Mouse (Mus musculus) adrenal gland, adult 2 months (tissue): ENCODE measurements around the gene Camk2n2. TPM values are rescaled to one million over a fixed set of nuclear protein-coding genes. Genes with fewer than 3 reads are reported as not detected.
"Not testable (repeated sequence)": the region's sequence is repeated elsewhere in the genome, so short reads cannot be mapped to it uniquely, and the experiment has no call there.

Experiments used
- DNase-seq: peaks from one replicate; pipeline ENCODE4 v3.0.0; 2021
- long read RNA-seq: library from polyadenylated mRNA; stranded (forward); transcript quantifications from one replicate; pipeline ENCODE4 v2.0.0, GENCODE M21; 2021
- polyA plus RNA-seq: library from polyadenylated mRNA; depleted of rRNA; stranded (reverse); fragments of >200 nt; gene quantifications from 2 replicates; pipeline ENCODE4 v1.2.3, GENCODE M21; 2012; rRNA removed
- total RNA-seq, 2 experiments: library from RNA; stranded (reverse); gene quantifications; 2 replicates each; pipeline ENCODE4 v1.2.3; 2021

Gene Camk2n2
- total RNA-seq (10 to 100 TPM; 36.8 to 56.4 TPM), polyA plus RNA-seq (33.3 and 42.3 TPM in 2 replicates)
- long read RNA-seq, transcript Camk2n2-201 (2 exons, 1,291 nt) = major isoform, 11 of 11 reads
- long read RNA-seq, partial matches to known transcripts = 0 of 11 reads
- long read RNA-seq, other reads (novel, unspliced or antisense) = 0 of 11 reads

DNA sequence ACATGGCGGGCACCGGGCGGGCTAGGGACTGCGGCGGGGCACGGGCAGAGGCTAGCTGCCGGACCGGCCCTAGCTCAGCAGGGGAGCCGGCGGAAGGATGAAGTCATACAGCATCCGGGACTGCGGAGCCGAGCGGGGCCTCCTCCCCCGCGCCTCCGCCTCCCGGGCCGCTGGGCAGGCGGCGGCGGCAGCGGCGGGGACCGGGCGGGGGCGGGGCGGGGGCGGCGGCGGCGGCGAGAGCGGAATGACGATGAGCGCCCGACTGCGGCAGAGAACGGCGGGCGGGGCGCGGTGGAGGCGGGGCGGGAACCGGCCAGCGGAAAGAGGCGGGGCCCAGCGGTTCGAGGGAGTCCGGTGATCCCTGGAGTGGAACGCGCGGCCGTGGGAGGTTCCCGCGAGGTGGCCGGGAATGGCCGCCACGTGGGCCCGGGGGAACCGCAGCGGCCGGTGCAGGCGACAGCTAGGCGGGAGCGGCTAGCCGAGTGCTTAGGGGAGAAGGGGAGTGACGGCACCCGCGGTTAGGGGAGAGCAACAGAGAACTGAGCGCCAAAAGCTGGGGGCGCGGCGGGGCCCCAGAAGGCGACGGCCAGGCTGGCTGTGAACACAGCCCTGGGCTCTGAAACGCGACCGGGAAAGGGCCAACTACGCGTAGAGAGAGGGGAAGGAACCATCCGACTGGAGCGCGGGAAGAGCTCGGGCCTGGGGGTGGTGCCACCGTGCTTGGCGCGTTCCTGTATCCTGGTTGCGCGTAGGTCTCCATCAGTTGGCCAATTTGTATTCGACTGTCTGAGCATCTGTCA, at the start of gene Camk2n2:
Gene Camk2n2 (minus strand): TSS at position 97 of the 800 bp plus-strand sequence.
- DNase-seq = peak; percentile 91

- no peak for DNase-seq
Observed at GRCm38 (mm10) chr16:20670291-20670690, 49.2 kb upstream of the Camk2n2 start.

DNA sequence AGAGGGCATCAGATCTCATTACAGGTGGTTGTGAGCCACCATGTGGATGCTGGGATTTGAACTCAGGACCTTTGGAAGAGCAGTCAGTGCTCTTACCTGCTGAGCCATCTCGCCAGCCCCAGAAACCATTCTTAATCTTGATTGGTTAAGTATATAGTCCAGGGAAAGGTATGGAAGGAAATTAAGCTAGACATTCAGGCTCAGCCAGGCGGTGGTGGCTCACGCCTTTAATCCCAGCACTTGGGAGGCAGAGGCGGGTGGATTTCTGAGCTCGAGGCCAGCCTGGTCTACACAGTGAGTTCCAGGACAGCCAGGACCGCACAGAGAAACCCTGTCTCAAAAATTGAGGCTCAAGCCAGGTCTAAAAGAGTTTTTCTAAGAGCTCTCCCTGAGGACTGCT, 46.9 kb upstream of the Camk2n2 start, which contains the start of gene Eif4g1:
Gene Eif4g1 (plus strand): TSS at position 301 of the 400 bp plus-strand sequence.
- not testable (repeated sequence) for DNase-seq

DNA sequence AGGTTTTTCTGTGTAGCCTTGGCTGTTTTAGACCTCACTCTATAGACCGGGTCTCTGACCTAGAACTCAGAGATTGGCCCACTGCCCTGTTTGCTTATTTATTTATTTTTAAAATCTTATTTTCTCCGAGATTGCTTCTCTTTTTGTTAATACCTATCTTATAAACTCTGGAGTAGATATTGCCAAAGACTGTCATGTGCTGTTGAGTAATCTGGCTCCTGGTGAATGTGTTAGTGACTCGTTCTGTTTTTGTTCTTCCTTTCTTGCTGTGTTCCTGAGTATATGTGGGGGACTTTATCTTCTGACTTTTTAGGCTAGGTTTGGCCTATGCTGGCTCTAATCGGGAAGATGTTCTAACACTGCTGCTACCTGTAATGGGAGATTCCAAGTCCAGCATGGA, 36.6 kb upstream of the Camk2n2 start:
- DNase-seq = no peak

GRCm38 (mm10) chr16:20653315-20653714, 32.2 kb upstream of the Camk2n2 start:
- no peak for DNase-seq

DNA sequence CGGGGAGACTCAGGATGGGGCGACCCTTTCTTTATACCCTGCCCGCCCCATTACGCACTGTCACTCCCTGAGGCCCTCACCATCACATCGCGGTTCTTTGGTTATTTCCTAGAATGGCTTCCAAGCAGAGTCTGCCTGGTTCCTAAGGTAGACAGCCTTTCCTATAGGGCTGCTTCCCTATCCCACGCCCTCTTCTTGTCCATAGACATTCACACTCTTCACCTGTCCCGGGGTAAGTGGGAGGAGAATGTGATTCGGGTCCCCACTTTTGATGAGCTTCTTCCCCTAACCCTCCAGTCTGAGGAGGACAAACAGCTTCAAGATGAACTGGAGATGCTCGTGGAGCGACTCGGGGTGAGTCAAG, 30.8 kb upstream of the Camk2n2 start:
- DNase-seq = no peak

GRCm38 (mm10) chr16:20651076-20651946, 30.2 kb upstream of the Camk2n2 start, which contains the start of gene Psmd2:
TSS of gene Psmd2 (plus strand) at chr16:20651652.
- peak; percentile 98 for DNase-seq

GRCm38 (mm10) chr16:20643911-20644310, 22.8 kb upstream of the Camk2n2 start:
- DNase-seq = peak; percentile 80

DNA sequence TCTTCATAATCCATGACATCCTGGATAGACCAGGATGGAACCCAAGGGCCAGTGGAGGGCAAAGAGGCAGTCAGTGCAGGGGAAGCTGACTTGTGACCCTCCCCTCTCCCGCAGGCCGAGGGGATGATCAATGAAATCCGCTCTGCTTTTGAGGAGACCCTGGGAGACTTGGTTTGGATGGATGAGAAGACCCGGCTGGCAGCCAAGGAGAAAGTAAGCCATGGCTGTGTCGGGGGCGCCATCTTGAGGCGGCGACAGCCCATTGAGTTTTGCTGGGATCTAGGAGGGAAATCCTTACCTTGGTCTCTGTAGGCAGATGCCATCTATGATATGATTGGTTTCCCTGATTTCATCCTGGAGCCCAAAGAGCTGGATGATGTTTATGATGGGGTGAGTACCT, 21.1 kb upstream of the Camk2n2 start:
- DNase-seq = peak; percentile 80

DNA sequence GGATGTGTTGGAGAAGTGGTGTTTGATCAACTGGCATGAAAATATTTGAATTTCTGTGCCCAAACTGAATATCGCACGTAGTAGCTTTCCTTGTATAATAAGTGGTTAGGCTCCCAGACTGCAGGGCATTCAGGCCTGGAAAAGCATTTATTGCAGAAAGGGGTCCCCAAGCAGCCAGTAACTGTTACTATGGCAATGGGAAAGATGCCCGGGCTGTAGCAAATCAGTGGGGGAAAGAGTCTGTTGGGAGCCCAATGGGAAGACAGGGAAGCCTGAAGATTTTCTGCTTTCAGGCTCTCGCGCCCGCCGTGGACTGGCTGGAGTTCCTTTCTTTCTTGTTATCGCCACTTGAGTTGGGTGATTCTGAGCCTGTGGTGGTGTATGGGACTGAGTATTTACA, 17.3 kb upstream of the Camk2n2 start:
- no peak for DNase-seq

GRCm38 (mm10) chr16:20637410-20637809, 16.3 kb upstream of the Camk2n2 start:
- no peak for DNase-seq

- DNase-seq = peak; percentile 54
Observed at GRCm38 (mm10) chr16:20629731-20630634, 8.9 kb upstream of the Camk2n2 start, which contains the start of gene Ece2. TSS of gene Ece2 (plus strand) at chr16:20629828.

DNA sequence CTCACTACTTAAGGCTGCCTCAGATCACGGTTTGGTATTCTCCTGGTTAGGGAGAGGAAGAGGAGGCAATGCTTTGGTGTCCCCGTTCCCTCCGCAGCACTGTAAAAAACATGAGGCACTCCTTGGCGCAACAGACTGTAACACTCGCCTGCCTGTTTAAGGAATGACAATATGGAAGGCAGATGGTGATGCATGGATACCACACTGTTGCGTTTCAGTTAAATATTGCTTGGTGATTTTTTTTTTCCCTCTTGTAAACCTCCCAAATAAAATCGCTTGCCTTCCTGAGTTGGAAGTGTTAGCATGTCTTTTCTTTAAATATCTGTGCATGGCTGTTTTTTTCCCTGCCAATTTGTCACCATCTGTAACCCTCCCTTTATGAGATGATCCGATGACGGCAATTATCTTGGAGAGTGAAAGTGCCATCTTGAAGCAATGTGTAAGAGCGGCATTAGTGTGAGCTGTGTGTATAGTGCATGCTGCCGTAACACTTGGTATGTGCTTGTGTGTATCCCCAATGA, 7.8 kb upstream of the Camk2n2 start:
- DNase-seq = no peak

- no peak for DNase-seq
Observed at GRCm38 (mm10) chr16:20623211-20623610, 2.1 kb upstream of the Camk2n2 start.

GRCm38 (mm10) chr16:20621991-20622685, 1.1 kb upstream of the Camk2n2 start:
- peak; percentile 95 for DNase-seq

GRCm38 (mm10) chr16:20620751-20621190, 316 bp downstream of the Camk2n2 start:
- DNase-seq = no peak

DNA sequence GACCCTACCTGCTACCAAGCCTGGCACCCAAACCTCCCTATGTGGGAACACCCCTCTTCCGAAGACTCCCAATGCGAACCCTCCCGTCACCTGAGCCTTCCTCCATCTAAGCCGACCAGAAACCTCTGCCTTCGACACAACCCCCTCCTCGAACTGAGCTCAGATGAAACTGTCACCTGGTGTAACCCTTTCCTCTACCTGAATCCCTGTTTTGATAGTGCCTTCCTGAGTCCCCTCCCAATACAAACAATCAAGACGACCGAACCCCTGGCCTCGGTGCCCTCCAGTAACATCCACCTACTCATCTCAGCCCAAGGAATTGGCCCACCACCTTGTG, 720 bp downstream of the Camk2n2 start:
- no peak for DNase-seq

DNA sequence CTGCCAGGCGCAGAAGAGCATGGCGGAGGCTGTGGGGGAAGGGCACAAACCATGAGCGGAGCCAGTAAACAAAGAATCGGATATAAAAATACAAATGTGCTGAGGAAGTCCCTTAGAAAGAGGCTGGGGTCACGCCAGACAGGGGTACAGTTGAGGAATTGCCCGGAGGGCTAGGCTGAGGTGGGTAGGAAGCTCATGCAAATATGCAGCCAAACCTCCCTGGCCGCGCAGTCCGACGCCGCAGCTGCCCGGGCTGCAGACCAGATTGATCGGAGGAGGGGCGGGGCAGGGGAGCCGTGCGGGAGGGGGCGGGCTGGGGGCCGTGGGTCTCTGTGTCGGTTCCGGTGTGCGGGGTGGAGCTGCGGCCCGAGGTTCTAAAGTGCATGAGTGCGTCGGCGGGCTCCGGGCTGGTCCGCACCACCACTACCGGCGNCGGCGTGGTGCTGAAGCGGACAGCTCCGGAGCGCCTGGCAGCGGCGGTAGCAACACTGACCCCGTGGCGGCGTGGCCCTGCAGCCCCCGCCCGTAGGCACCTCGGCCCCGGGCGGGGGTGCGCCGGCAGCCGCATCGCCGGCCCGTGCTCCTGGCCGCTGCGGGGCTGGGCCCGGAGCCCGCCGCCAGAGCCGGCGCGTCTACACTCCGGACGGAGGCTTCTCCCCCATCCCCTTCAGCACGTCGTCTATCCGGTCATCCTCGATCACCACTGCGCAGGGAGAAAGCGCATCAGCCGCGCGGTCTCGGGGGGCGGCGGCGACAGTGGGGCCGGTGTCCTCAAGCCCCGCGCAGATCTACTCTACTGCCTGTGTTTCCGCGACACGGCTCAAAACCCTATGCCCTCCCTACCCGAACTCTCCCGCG, 1.3 kb downstream of the Camk2n2 start:
- DNase-seq = peak; percentile 59
